In genomic region chr11:75160954-75161353, GRCm38 (mm10) we compare ENCODE assay signal across 16 mouse cellular contexts. TPM values are rescaled to one million over a fixed set of nuclear protein-coding genes. Genes with fewer than 3 reads are reported as not detected.
A peak's percentile ranks its signal among the peaks of the same experiment; 100 is the strongest.
DNase-seq lines count a peak whose midpoint lies in the region; ATAC-seq and TF ChIP-seq lines count a peak whose summit lies in the region.
"Had no signal": no experiment of that assay in that cellular context is flagged by ENCODE, and none has a peak within 500 bp of the region (broad histone marks: within the 10 kb centered on the region; RNA-seq: fewer than 3 reads in every experiment).

No protein-coding gene starts in this region.

- H3K27me3 ChIP-seq in heart, embryonic 10.5 days (ENCODE audit: insufficient read depth, poor library complexity, severe bottlenecking): peaks cover 37% of the 10 kb centered on the region
- no peaks in the 10 kb centered on the region for H3K27me3 ChIP-seq in kidney, postnatal 0 days (ENCODE audit: insufficient read depth, low read length)
- peaks cover 2% of the 10 kb centered on the region for H3K27me3 ChIP-seq in intestine, postnatal 0 days (replicated peaks; ENCODE audit: control insufficient read depth, insufficient read depth, low read length)

- H3K4me1 ChIP-seq in heart, embryonic 10.5 days: peaks cover 37% of the 10 kb centered on the region
- peaks cover 20% of the 10 kb centered on the region for H3K4me1 ChIP-seq in kidney, postnatal 0 days (replicated peaks; ENCODE audit: insufficient read depth, low read length)
- no peaks in the 10 kb centered on the region for H3K4me1 ChIP-seq in intestine, postnatal 0 days (replicated peaks; ENCODE audit: control insufficient read depth, insufficient read depth, low read length)

- H3K9ac ChIP-seq in kidney, postnatal 0 days (ENCODE audit: low read depth, low read length): no peak overlapping the region
- no peak overlapping the region for H3K9ac ChIP-seq in intestine, postnatal 0 days (ENCODE audit: low read depth, low read length)
- H3K9ac ChIP-seq: liver, embryonic 13.5 days; neural tube, embryonic 13.5 days had no signal

- H3K4me2 ChIP-seq in kidney, postnatal 0 days (ENCODE audit: low read length): no peak overlapping the region
- no peak overlapping the region for H3K4me2 ChIP-seq in intestine, postnatal 0 days (replicated peaks; ENCODE audit: low read depth)
- H3K4me2 ChIP-seq: liver, embryonic 13.5 days; neural tube, embryonic 13.5 days had no signal

- DNase-seq in heart, adult 11 months: peak; percentile 85
- no peak for DNase-seq in heart, embryonic 10.5 days (ENCODE audit: low spot score)
- DNase-seq in kidney, postnatal 0 days (ENCODE audit: low spot score): no peak
- no peak for DNase-seq in kidney, postnatal 14 days
- peak; percentile 14 for DNase-seq in brain, embryonic 14.5 days (ENCODE audit: low read depth)
- DNase-seq in urinary bladder, adult 18-20 months (ENCODE audit: low spot score in 2 of 2): no peak
- DNase-seq in spleen, postnatal 36 days (ENCODE audit: low spot score in 2 of 2): no peak
- DNase-seq: adrenal gland, postnatal 25 days; cerebellum, adult 9-11 months; embryo, embryonic 11 days; gastrocnemius, postnatal 25 days; liver, embryonic 13.5 days; right cerebral cortex, postnatal 4 days had no signal

- TF ChIP-seq POLR2A in brain, embryonic 14.5 days (IDR thresholded peaks at IDR 0.05; ENCODE audit: borderline replicate concordance, extremely low read depth, insufficient read depth, insufficient read length, poor library complexity, severe bottlenecking): no peak

- TF ChIP-seq CTCF in kidney, postnatal 0 days (IDR thresholded peaks at IDR 0.05; ENCODE audit: low read depth): no peak
- TF ChIP-seq CTCF in brain, embryonic 14.5 days (IDR thresholded peaks at IDR 0.05; ENCODE audit: borderline replicate concordance, extremely low read depth, insufficient read depth, insufficient read length): no peak
- no peak for TF ChIP-seq CTCF in intestine, postnatal 0 days (IDR thresholded peaks at IDR 0.05; ENCODE audit: low read depth)

- peaks cover 50% of the 10 kb centered on the region for H3K36me3 ChIP-seq in heart, embryonic 10.5 days
- peaks cover 25% of the 10 kb centered on the region; the same call in 1 of the 2 replicates for H3K36me3 ChIP-seq in kidney, postnatal 0 days (ENCODE audit: insufficient read depth, low read length)
- H3K36me3 ChIP-seq in intestine, postnatal 0 days (ENCODE audit: control insufficient read depth, insufficient read depth): peaks cover 52% of the 10 kb centered on the region

- 71% methylated on average over 7 of the region's 7 CpGs for WGBS in heart, embryonic 10.5 days
- 70% methylated on average over 7 of the region's 7 CpGs for WGBS in kidney, postnatal 0 days
- 66% methylated on average over 7 of the region's 7 CpGs for WGBS in intestine, postnatal 0 days

- ATAC-seq in kidney, postnatal 0 days (replicated peaks; ENCODE audit: low FRiP score, low read depth): no peak
- no peak for ATAC-seq in intestine, postnatal 0 days

- H3K9me3 ChIP-seq in heart, embryonic 10.5 days: no peaks in the 10 kb centered on the region
- H3K9me3 ChIP-seq in kidney, postnatal 0 days (replicated peaks; ENCODE audit: low read length): no peaks in the 10 kb centered on the region
- no peaks in the 10 kb centered on the region for H3K9me3 ChIP-seq in intestine, postnatal 0 days (ENCODE audit: control insufficient read depth)
- H3K9me3 ChIP-seq: liver, embryonic 13.5 days; neural tube, embryonic 13.5 days had no signal

- no peak overlapping the region for H3K4me3 ChIP-seq in heart, embryonic 10.5 days
- no peak overlapping the region for H3K4me3 ChIP-seq in kidney, postnatal 0 days (replicated peaks; ENCODE audit: low read depth, low read length)
- no peak overlapping the region for H3K4me3 ChIP-seq in intestine, postnatal 0 days (ENCODE audit: low read depth, low read length)
- H3K4me3 ChIP-seq: liver, embryonic 13.5 days; megakaryocyte, embryonic 14.5 days; neural tube, embryonic 13.5 days had no signal

- H3K27ac ChIP-seq in heart, embryonic 10.5 days: no peak overlapping the region
- peak overlapping the region; percentile 66; the same call in 1 of the 2 replicates for H3K27ac ChIP-seq in kidney, postnatal 0 days
- 0 out of 2 replicates have a peak overlapping the region, but pooled peaks have one; percentile 30 for H3K27ac ChIP-seq in intestine, postnatal 0 days (ENCODE audit: low read depth, low read length)
- H3K27ac ChIP-seq: liver, embryonic 13.5 days had no signal

RNA-seq across cellular contexts. Expression of gene Hic1, which starts 8.4 kb away (rescaled TPM):
- polyA plus RNA-seq in heart, embryonic 10.5 days (2016; fragmentation: Nextera tagmentation; extraction: Ambion mirVana): 1.9 and 2.1 TPM in 2 replicates
- 18.5 and 26.9 TPM in 2 replicates for polyA plus RNA-seq in kidney, postnatal 0 days (2015; fragmentation: Nextera tagmentation; extraction: Ambion mirVana)
- 8.3 and 11.7 TPM in 2 replicates for polyA plus RNA-seq in brain, embryonic 14.5 days (2012; rRNA removed)
- 8.6 and 8.8 TPM in 2 replicates for polyA plus RNA-seq in intestine, postnatal 0 days (2015; fragmentation: Nextera tagmentation; extraction: Ambion mirVana)

RNA-seq across cellular contexts. Expression of gene Ovca2, which starts 17.7 kb away (rescaled TPM):
- 24.0 and 29.0 TPM in 2 replicates for polyA plus RNA-seq in heart, embryonic 10.5 days (2016; fragmentation: Nextera tagmentation; extraction: Ambion mirVana)
- 26.6 and 28.3 TPM in 2 replicates for polyA plus RNA-seq in kidney, postnatal 0 days (2015; fragmentation: Nextera tagmentation; extraction: Ambion mirVana)
- 20.0 and 23.8 TPM in 2 replicates for polyA plus RNA-seq in brain, embryonic 14.5 days (2012; rRNA removed)
- 21.6 and 22.4 TPM in 2 replicates for polyA plus RNA-seq in intestine, postnatal 0 days (2015; fragmentation: Nextera tagmentation; extraction: Ambion mirVana)

RNA-seq across cellular contexts. Expression of gene Dph1, which starts 30.1 kb away (rescaled TPM):
- 26.8 and 28.0 TPM in 2 replicates for polyA plus RNA-seq in heart, embryonic 10.5 days (2016; fragmentation: Nextera tagmentation; extraction: Ambion mirVana)
- polyA plus RNA-seq in kidney, postnatal 0 days (2015; fragmentation: Nextera tagmentation; extraction: Ambion mirVana): 26.3 TPM in 2 replicates
- 19.3 and 23.9 TPM in 2 replicates for polyA plus RNA-seq in brain, embryonic 14.5 days (2012; rRNA removed)
- 11.3 and 12.3 TPM in 2 replicates for polyA plus RNA-seq in intestine, postnatal 0 days (2015; fragmentation: Nextera tagmentation; extraction: Ambion mirVana)

RNA-seq across cellular contexts. Expression of gene Rtn4rl1, which starts 32.6 kb away (rescaled TPM):
- polyA plus RNA-seq in heart, embryonic 10.5 days (2016; fragmentation: Nextera tagmentation; extraction: Ambion mirVana): 9.7 and 16.6 TPM in 2 replicates
- polyA plus RNA-seq in kidney, postnatal 0 days (2015; fragmentation: Nextera tagmentation; extraction: Ambion mirVana): 4.2 and 4.6 TPM in 2 replicates
- 6.6 and 12.1 TPM in 2 replicates for polyA plus RNA-seq in brain, embryonic 14.5 days (2012; rRNA removed)
- 1.5 and 1.8 TPM in 2 replicates for polyA plus RNA-seq in intestine, postnatal 0 days (2015; fragmentation: Nextera tagmentation; extraction: Ambion mirVana)

Comparison
In these comparisons a context has a peak if more than half of its experiments do, and no peak if none do; other contexts are left out.
1. DNase-seq: peak in heart, adult 11 months (single experiment) and brain, embryonic 14.5 days (single experiment); none in heart, embryonic 10.5 days (single experiment), kidney, postnatal 0 days (single experiment), kidney, postnatal 14 days (single experiment), urinary bladder, adult 18-20 months (0 of 2) and spleen, postnatal 36 days (0 of 2).